Mouse (Mus musculus) lung, adult 2 months (tissue): ENCODE measurements around the gene Asic3.

Experiments used
- CTCF ChIP-seq: fragments of 200-500 bp; IDR thresholded peaks from 2 replicates; pipeline ENCODE4 v1.5.1; 2011; ENCODE audit warnings: mild to moderate bottlenecking, low read length, control low read depth; ENCODE audit not compliant: insufficient read depth
- POLR2A ChIP-seq: fragments of 200-500 bp; IDR thresholded peaks from 2 replicates; pipeline ENCODE4 v1.6.1; 2011; ENCODE audit warnings: low read depth, mild to moderate bottlenecking, control low read depth, low read length, borderline replicate concordance; ENCODE audit errors: extremely low read depth

DNA sequence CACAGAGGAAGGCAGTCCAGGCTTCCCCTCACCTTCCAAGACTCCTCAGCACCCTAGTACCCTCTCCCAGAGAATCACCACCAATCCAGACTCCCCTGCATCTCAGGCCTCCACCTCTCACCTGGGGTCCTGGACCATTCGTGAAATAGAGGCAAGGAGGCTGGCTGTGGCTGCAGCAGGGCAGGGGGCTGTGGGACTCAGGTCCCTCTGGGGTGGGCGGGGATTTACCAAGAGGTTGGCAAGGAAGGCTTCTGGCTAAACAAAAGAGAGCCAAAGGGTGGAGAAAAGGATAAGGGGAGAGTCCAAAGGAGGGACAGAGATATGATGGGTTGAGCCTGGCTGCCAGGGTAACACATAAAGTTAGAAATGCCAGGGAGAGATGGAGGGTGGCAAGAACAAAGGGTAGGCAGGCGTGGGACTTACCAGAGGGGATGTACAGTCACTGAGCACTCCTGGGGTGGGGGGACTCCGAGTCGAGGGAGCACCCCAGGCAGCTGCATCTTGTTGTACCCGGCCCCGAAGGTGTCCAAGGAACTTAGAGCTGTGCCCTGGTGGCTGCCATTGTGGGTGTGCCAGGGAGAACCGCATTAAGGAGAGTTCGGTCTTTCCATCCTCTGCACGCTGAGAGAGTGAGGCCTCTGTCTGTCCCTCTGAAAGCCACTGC, 27.2 kb upstream of the Asic3 start:
- TF ChIP-seq CTCF (no peak), POLR2A (no peak)
